Mouse (Mus musculus) urinary bladder, postnatal 14 days (tissue): ENCODE results near the gene Hoxb13.

Source experiments
- DNase-seq: peaks from one replicate; pipeline ENCODE4 v3.0.0; 2021; ENCODE audit warnings: low spot score

The Hoxb13 gene

GRCm38 (mm10) chr11:96193521-96194400 lies at the start of gene Hoxb13:
Hoxb13 (plus strand) TSS chr11:96194316.
- peak; percentile 70 for DNase-seq

GRCm38 (mm10) chr11:96145622-96146270 lies 48.4 kb upstream of the Hoxb13 start:
- peak; percentile 83 for DNase-seq

- DNase-seq = no peak
Measured at GRCm38 (mm10) chr11:96147471-96147870, 46.6 kb upstream of the Hoxb13 start.

- DNase-seq = no peak
Measured at GRCm38 (mm10) chr11:96164769-96165168, 29.3 kb upstream of the Hoxb13 start.

- DNase-seq = no peak
Measured at GRCm38 (mm10) chr11:96168125-96168524, 26.0 kb upstream of the Hoxb13 start.

- DNase-seq = no peak
Measured at GRCm38 (mm10) chr11:96169016-96169415, 25.1 kb upstream of the Hoxb13 start.

- DNase-seq = no peak
Measured at GRCm38 (mm10) chr11:96170711-96171379, 23.3 kb upstream of the Hoxb13 start.

GRCm38 (mm10) chr11:96171601-96172000 lies 22.5 kb upstream of the Hoxb13 start:
- no peak for DNase-seq

GRCm38 (mm10) chr11:96172511-96173287 lies 21.4 kb upstream of the Hoxb13 start:
- DNase-seq = no peak

- no peak for DNase-seq
Measured at GRCm38 (mm10) chr11:96173288-96173840, 20.8 kb upstream of the Hoxb13 start.

- DNase-seq = no peak
Measured at GRCm38 (mm10) chr11:96174881-96175280, 19.2 kb upstream of the Hoxb13 start.

GRCm38 (mm10) chr11:96175511-96175910 lies 18.6 kb upstream of the Hoxb13 start:
- no peak for DNase-seq

- no peak for DNase-seq
Measured at GRCm38 (mm10) chr11:96175951-96176530, 18.1 kb upstream of the Hoxb13 start.

- no peak for DNase-seq
Measured at GRCm38 (mm10) chr11:96176841-96177240, 17.3 kb upstream of the Hoxb13 start.

GRCm38 (mm10) chr11:96177546-96178174 lies 16.5 kb upstream of the Hoxb13 start:
- DNase-seq = no peak

GRCm38 (mm10) chr11:96178356-96178755 lies 15.8 kb upstream of the Hoxb13 start:
- DNase-seq = no peak

GRCm38 (mm10) chr11:96178911-96179503 lies 15.1 kb upstream of the Hoxb13 start:
- DNase-seq = no peak

GRCm38 (mm10) chr11:96181061-96181460 lies 13.1 kb upstream of the Hoxb13 start:
- DNase-seq = no peak

- no peak for DNase-seq
Measured at GRCm38 (mm10) chr11:96184233-96184632, 9.9 kb upstream of the Hoxb13 start.

- no peak for DNase-seq
Measured at GRCm38 (mm10) chr11:96187321-96187720, 6.8 kb upstream of the Hoxb13 start.
